Mouse (Mus musculus) neural tube, embryonic 10.5 days (tissue): ENCODE data around the gene Spin1.

ENCODE experiments used
- DNase-seq: peaks from one replicate; pipeline ENCODE4 v3.0.0-alpha.2; 2017; ENCODE audit warnings: low spot score; ENCODE audit errors: extremely low spot score

Gene Spin1

DNA sequence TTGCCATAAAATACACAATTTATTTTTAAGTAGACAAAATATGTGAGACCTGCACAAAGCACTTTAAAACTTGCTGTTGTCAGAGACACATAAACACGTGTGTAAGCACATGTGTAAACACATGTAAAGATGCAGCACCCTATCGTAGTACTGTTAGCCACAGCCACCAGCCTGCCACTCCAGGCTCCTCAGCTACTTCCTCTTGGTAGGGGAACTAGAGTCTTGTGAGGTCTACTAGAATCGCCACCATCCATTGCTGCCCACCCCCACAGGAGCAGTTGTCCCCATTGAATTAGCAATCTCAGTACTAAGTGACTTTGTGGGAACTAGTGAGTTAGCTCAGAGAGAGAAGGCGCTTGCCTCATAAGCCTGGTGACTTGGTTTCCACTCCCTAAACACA is 35.6 kb downstream of the Spin1 start:
- DNase-seq, result no peak

GRCm38 (mm10) chr13:51136996-51137701 is 36.5 kb downstream of the Spin1 start:
- DNase-seq, result no peak

DNA sequence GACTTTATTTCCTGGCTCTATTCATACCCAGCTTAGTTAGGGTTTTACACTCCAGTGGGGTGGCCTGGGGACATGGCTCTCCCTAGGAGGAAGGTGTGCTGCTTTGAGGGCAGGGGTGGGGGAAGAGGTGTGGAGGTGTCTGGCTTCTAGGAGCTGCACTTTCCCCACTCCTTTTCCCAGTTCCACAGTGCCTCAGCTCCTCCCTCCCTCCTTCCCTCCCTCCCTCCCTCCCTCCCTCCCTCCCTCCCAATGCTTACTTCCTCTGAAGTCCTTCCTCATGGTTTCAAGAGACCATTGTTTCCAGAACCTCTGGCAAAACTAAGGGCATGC is 37.0 kb downstream of the Spin1 start:
- DNase-seq, result no peak

DNA sequence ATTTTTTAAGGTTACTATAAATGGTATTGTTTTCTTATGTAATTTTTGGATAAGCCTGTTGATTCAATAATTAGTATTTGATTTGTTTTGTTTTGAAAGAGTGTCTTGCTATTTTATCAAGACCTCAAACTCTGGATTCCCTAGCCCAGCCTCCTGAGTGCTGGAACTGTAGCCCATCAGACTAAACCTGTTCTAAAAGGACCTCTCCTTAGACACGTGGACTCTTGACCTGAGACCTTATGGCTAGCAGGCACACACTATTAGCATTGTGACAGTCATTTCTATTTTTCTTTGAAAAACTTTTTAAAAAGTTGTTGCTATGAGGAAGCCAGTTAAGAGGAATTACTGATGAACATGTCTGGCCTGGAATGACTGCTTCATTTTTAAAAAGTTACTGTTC is 46.4 kb downstream of the Spin1 start:
- no peak for DNase-seq

- DNase-seq, result no peak
Observed at GRCm38 (mm10) chr13:51152966-51153669, 52.4 kb downstream of the Spin1 start.

DNA sequence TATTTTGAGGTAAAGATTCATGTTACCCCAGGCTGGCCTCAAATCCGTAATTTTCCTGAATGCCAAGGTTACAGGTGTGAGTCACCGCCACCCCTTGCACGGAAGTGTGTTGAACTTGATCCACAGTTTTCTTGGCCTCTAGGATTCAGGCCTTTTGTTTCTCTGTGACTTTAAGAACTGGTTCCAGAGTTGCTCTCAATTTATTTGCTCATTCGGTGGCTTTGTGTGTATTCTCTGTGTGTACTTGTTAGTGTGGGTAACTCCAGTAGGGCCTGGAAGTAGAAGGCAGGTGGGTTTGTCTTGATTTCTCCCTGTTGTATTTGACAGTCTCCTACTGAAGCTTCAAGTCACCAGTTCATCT is 53.0 kb downstream of the Spin1 start:
- DNase-seq, result no peak

DNA sequence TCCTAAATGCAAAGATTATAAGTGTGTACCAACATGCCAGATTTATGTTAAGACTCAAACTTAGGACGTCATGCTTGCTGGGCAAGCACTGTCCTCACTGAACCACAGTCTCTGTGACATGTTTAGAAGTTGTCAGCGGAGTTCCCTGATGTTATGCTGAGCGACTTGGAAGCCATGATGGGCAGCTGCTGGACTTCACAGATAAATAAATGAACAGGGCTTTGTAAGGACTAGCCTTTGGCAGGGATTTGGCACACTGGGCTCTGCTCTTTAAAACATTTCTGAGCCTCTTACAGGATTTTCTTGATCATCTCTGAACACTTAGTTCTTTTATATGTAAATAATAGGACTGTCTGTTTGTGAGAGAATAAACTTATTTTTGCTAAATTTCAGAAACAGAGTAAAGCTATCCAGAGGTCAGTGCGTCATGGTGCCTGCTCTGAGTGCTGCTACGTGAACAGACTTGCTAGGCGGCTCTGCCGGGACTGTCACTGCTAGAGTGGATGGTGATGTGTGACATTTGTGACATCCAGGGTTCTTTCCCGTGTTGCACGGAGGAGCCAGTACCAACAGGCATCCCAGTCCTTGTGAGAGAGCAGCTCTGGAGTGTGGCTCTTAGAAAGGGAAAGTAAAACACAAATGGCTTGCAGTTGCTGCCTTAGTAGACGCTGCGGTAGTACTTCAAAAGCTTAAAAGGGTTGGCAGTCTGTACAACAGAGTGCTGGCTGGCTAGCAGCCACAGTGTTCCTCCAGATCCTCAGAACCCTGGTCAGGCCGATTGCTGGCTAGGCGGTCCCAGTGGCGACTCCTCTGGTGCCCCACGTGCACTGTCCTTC is 54.7 kb downstream of the Spin1 start:
- DNase-seq, result no peak

GRCm38 (mm10) chr13:51156014-51156386 is 55.3 kb downstream of the Spin1 start:
- no peak for DNase-seq

DNA sequence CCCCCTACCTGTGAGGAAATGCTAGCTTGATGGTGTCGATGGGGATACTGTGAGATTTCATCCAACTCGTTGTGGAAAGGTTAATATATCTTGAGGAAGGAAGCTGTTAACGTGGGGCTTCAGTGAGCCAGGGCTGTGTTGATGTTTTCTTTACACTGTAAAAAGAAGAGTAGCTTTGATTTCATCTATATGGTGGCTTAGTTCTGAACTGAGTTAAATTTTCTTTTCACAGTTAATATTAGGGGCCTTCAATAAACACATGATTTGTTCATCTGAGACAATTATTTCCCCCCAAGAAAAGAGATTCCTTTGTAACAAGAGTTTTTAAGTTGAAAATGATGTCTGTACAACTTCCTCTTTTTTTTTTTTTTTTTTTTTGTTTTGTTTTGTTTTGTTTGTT is 56.6 kb downstream of the Spin1 start:
- no peak for DNase-seq

GRCm38 (mm10) chr13:51161672-51162071 is 61.0 kb downstream of the Spin1 start:
- DNase-seq, result no peak

DNA sequence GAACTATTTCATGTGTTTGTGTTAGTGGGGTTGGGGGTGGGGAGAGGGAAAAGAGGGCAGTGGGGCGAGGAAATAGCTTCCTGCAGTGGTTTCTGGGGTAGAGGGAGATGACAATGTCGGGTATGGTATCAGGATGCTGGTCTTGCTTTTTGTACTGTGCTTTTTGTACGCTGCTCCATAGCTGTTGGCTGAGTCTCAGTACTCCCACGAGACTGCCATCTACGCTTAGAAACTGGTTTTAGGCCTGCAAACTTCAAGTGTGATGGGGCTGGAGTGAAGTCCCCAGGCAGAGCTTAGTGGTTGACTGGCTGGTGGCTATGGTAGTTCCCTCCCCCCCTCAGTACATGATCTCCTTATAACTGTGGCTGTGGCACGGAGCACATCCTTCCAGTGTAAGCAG is 61.6 kb downstream of the Spin1 start:
- DNase-seq, result no peak

DNA sequence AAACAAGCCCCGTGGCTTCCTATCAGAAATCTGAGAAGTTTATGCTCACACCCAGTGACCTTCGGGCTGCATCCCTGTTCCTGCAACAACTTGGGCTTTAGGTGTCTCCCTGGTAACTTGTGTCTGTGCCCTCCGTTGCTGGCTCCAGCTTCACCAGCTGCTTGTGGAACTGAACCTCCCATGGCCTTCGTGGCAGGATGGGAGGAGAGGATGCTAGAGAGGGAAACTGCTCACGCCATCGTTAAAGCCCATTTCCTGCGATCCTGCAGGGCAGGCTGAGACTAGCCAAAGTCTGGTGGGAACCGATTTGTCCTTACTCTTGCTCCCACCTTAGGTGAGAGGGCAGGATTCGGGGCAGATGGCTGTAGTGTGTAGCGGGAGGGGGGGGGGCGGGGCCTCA is 66.0 kb downstream of the Spin1 start:
- no peak for DNase-seq

DNA sequence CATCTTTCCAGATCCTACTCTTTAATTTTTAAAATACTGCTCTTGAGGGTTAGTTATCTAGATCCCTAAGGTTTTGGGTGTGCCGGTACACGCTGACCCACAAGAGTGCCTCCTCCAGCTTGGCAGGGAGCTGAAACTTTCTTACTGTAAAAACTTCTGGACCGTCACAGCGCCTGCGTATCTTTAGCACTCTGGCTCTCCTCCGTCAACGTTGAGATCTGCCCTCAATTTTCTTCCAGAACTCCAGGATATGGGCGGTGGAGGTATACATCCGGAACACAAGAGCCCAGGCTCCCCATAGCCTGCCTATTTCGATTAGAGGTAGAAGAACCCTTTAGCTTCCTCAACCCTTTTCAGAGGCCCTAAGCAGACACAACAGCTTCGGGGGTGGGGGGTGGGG is 69.5 kb downstream of the Spin1 start:
- no peak for DNase-seq

GRCm38 (mm10) chr13:51170691-51171680 is 70.3 kb downstream of the Spin1 start, which contains the start of gene Nxnl2:
Nxnl2 (plus strand) TSS chr13:51171022.
- peak; percentile 53 for DNase-seq

DNA sequence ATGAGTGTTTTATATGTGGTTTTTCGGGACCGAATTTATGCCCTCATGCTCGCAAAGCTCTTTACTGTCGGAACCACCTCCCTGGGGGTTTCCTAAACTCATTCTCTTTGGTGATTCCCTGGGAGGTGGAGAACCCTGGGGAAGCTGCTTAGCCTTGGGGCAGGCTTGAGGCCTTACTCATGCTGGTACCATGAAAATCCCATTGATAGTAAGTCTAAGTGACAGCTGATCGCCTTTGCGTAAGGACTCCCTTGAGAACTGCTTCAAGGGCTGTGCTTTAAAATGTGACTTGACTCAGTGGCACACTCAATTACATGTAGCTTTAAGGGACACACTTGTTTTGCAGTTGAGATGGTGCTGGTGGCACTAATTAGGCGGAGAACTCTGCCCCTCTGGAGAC is 71.9 kb downstream of the Spin1 start:
- no peak for DNase-seq

GRCm38 (mm10) chr13:51178932-51179331 is 78.3 kb downstream of the Spin1 start:
- DNase-seq, result no peak

GRCm38 (mm10) chr13:51179362-51179761 is 78.7 kb downstream of the Spin1 start:
- no peak for DNase-seq

DNA sequence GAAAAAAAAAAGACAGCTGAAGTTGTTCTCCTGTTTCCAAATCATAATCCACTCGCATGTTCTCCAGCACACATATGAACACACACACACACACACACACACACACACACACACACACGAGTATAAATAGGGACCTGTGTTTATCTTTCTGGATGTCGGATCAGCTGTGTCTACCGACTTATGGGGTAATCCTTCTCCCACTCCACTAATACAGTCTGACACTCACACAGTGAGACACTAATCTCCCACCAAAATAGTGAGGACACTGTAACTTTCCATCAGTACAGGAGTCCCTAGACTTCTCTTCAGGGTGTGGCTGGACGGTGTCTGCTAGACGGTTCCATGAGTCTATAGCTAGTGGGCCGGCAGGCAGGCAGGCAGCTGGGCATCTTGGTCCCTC is 81.6 kb downstream of the Spin1 start:
- DNase-seq, result no peak

GRCm38 (mm10) chr13:51184896-51185295 is 84.2 kb downstream of the Spin1 start:
- DNase-seq, result no peak

GRCm38 (mm10) chr13:51190336-51190735 is 89.7 kb downstream of the Spin1 start:
- no peak for DNase-seq

DNA sequence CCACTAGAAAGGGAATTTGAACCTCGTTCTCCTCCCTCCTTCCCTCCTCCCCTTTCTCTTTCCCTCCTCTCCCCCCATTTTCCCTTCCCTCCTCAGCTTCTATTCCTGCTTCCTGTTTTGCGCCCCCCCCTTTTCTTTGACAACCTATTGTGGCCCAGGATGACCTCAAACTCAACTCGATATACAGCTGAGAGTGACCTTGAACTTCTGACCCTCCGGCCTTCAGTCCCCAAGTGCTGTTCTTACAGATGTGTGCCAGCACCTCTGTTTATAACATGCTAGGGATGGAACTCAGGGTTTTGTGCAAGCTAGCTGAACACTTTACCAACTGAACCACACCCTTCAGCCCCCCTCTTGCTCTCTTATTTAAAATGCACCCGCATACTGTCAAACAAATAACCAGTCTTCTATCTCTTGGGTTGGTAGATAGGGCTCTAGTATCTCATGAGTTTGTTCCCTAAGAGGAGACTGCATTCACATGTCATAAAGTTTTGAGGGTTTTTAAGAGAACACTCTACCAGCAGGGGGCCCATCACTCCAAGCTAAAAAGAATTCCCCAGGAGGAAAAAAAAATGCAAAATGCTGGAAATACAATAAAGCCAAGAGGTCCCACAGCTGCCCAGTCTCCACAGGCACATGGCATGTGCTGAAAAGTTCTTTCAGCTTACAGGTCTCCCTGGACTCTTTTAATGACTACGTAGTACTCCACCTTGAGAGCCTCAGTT is 90.9 kb downstream of the Spin1 start:
- no peak for DNase-seq
